Mouse (Mus musculus): ENCODE measurements around the gene Trip6.

Trip6 gene

GRCm38 (mm10) chr5:137314193-137315083 lies at the start of gene Trip6:
Gene Trip6 (minus strand): TSS chr5:137314404.
- DNase-seq (ENCODE audit: low read depth, low spot score), result peak; percentile 93

GRCm38 (mm10) chr5:137358382-137358781 lies 44.2 kb upstream of the Trip6 start:
- no peak for DNase-seq (ENCODE audit: low read depth, low spot score)

GRCm38 (mm10) chr5:137354091-137354490 lies 39.9 kb upstream of the Trip6 start:
- no peak for DNase-seq (ENCODE audit: low read depth, low spot score)

GRCm38 (mm10) chr5:137352011-137352975 lies 38.1 kb upstream of the Trip6 start:
- DNase-seq (ENCODE audit: low read depth, low spot score), result peak; percentile 54

- DNase-seq (ENCODE audit: low read depth, low spot score), result peak; percentile 22
Observed at GRCm38 (mm10) chr5:137351394-137351793, 37.2 kb upstream of the Trip6 start.

- peak; percentile 46 for DNase-seq (ENCODE audit: low read depth, low spot score)
Observed at GRCm38 (mm10) chr5:137351058-137351380, 36.8 kb upstream of the Trip6 start.

- DNase-seq (ENCODE audit: low read depth, low spot score), result no peak
Observed at GRCm38 (mm10) chr5:137350205-137351057, 36.2 kb upstream of the Trip6 start.

GRCm38 (mm10) chr5:137349384-137350204 lies 35.4 kb upstream of the Trip6 start, which contains the start of gene Ephb4:
Gene Ephb4 (plus strand): TSS chr5:137350109.
- peak; percentile 96 for DNase-seq (ENCODE audit: low read depth, low spot score)

- no peak for DNase-seq (ENCODE audit: low read depth, low spot score)
Observed at GRCm38 (mm10) chr5:137348482-137349383, 34.5 kb upstream of the Trip6 start.

GRCm38 (mm10) chr5:137347856-137348255 lies 33.7 kb upstream of the Trip6 start:
- DNase-seq (ENCODE audit: low read depth, low spot score), result no peak

- peak; percentile 24 for DNase-seq (ENCODE audit: low read depth, low spot score)
Observed at GRCm38 (mm10) chr5:137346983-137347382, 32.8 kb upstream of the Trip6 start.

- no peak for DNase-seq (ENCODE audit: low read depth, low spot score)
Observed at GRCm38 (mm10) chr5:137346388-137346787, 32.2 kb upstream of the Trip6 start.

GRCm38 (mm10) chr5:137345821-137346220 lies 31.6 kb upstream of the Trip6 start:
- peak; percentile 15 for DNase-seq (ENCODE audit: low read depth, low spot score)

GRCm38 (mm10) chr5:137343869-137344268 lies 29.7 kb upstream of the Trip6 start:
- DNase-seq (ENCODE audit: low read depth, low spot score), result peak; percentile 34

- no peak for DNase-seq (ENCODE audit: low read depth, low spot score)
Observed at GRCm38 (mm10) chr5:137343412-137343811, 29.2 kb upstream of the Trip6 start.

- DNase-seq (ENCODE audit: low read depth, low spot score), result no peak
Observed at GRCm38 (mm10) chr5:137342407-137343012, 28.3 kb upstream of the Trip6 start.

- no peak for DNase-seq (ENCODE audit: low read depth, low spot score)
Observed at GRCm38 (mm10) chr5:137340222-137340621, 26.0 kb upstream of the Trip6 start.

- DNase-seq (ENCODE audit: low read depth, low spot score), result peak; percentile 57
Observed at GRCm38 (mm10) chr5:137339290-137339979, 25.2 kb upstream of the Trip6 start.

Measured in 3T3-L1 (cell line).